Mouse (Mus musculus): Measurements from ENCODE around the gene Trmt10c.
"Not testable (repeated sequence)": the region's sequence is repeated elsewhere in the genome, so short reads cannot be mapped to it uniquely, and the experiment has no call there.

Gene Trmt10c

GRCm38 (mm10) chr16:56037138-56038010, at the start of gene Trmt10c:
Gene Trmt10c, minus strand, starts transcription at chr16:56037819.
- peak; percentile 92 for DNase-seq (ENCODE audit: low spot score)

DNA sequence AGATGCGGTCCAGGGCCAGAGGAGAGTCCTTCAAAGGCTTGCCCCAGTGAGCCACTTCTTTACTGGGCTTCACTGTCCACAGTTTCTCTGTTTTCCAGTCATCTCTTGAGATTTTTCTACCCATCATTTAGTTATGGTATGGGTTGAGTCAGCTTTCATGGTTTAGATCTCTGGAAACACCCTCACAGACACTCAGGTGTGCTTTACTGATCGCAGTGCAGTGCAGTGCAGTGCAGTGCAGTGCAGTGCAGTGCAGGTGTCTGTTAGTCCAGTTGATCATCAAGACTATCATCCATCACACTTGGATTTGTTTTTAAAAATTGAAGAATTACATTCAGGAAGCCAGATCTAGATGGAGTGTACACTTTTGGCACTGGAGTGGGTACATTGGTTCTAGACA, 48.7 kb upstream of the Trmt10c start:
- no peak for DNase-seq (ENCODE audit: low spot score)

GRCm38 (mm10) chr16:56081691-56082090, 44.1 kb upstream of the Trmt10c start:
- DNase-seq (ENCODE audit: low spot score): no peak

DNA sequence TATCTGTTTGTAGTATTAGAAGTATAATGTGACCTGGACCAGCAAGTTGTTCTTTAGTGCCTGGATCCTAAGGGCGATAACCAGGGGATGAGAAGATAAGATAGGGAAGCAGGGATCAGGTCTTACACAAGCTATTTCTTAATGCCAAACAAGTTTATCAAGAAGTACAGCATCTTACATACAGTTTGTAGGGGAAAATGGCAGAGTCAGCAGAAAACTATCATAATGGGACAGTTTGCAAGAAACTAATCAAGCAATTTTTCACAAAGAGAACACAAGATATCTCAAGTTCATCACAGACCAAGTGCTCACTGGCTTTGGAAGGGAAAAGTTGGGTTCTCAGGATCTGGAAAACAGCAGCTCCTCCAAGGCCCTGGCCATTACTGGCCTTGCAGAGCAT, 41.8 kb upstream of the Trmt10c start:
- DNase-seq (ENCODE audit: low spot score): no peak

- no peak for DNase-seq (ENCODE audit: low spot score)
Observed at GRCm38 (mm10) chr16:56076121-56076869, 38.7 kb upstream of the Trmt10c start.

- DNase-seq (ENCODE audit: low spot score): peak; percentile 87
Observed at GRCm38 (mm10) chr16:56075222-56076111, 37.8 kb upstream of the Trmt10c start.

DNA sequence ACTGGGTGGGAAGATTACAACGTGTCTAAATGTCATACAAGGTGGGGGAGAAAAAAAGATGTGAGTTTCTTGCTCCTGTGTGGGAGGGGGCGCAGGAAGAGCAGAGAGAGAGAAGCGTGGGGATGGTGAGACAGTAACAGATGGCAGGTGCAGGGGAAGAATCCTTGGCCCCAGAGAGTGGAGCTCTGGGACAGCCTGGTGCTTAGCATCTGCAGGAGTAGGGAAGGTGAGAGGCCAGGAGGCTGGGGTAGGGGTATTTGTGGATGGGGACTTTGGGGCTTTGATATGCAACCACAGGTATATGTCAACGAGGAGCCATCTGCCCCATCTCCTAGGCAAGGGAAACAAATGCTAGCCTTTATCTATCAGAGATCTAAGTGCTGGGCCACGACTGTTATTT, 36.9 kb upstream of the Trmt10c start:
- DNase-seq (ENCODE audit: low spot score): no peak

DNA sequence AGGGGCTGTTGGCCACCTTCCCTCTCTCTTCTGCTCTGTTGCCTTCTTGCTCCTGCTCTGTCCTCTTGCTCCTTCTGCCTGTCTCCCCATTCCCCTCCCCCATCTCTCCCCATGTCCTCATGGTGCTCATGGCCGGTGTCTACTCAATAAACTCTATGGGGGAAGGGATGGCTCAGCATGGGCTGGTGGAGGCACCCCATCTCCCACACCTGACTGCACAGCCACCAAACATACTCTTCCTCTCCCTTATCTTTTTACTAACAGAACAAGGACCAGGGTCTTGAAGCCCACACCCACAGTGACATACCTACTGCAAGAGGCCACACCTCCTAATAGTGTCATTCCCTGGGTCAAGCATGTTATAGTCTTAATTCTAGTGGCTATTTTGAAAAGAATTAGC, 36.5 kb upstream of the Trmt10c start:
- no peak for DNase-seq (ENCODE audit: low spot score)

DNA sequence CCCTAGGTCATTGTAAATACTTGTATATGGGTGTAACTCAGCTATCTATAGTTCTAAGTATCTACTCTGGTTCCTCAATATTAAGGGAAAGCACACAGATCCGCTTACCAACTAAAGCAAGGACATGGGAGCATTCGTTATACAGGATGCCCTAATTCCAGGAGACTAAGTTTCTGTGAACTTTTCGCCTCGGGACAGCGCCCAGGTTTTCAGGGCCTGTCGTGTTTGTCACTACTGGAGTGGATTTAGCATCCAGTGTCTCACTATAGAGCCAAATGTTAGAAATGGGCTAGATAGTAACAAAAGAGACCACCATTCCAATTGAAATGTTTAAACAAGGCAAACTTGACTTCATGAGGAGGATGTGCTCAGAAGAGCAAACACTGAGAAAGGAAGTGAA, 35.5 kb upstream of the Trmt10c start:
- not testable (repeated sequence) for DNase-seq (ENCODE audit: low spot score)

- DNase-seq (ENCODE audit: low spot score): no peak
Observed at GRCm38 (mm10) chr16:56072533-56072932, 34.9 kb upstream of the Trmt10c start.

- DNase-seq (ENCODE audit: low spot score): no peak
Observed at GRCm38 (mm10) chr16:56071317-56072232, 34.0 kb upstream of the Trmt10c start.

GRCm38 (mm10) chr16:56068523-56069070, 31.0 kb upstream of the Trmt10c start:
- DNase-seq (ENCODE audit: low spot score): no peak

GRCm38 (mm10) chr16:56066113-56066512, 28.5 kb upstream of the Trmt10c start:
- DNase-seq (ENCODE audit: low spot score): no peak

DNA sequence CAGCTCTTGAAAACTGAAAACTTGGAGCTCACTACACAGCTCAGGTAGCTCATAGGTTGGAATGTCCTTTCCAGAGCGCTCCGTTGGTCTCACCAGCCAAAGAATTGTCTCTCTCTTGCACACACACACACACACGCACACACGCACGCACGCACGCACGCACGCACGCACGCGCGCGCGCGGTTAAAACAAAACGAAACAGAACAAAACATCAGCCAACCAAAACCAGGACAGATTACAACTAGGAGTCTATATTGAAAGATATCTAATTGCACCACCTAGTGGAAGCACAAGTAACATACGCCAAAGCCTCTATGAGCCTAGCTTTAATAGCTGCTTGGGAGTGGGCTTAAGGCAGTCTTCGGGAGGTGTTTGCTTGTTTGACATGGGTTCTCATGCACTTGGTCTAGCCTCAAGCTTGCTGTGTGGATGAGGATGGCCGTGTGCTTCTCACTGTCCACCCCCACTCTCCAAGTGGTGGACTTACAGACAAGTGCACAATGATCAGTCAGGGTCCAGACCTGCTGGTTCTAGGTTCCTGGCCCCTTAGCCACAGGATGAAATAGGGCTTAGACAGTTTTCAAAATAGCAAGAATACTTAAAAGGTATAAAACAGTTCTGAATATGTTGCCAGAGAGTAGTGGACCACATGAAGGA, 26.8 kb upstream of the Trmt10c start:
- peak; percentile 30 for DNase-seq (ENCODE audit: low spot score)

DNA sequence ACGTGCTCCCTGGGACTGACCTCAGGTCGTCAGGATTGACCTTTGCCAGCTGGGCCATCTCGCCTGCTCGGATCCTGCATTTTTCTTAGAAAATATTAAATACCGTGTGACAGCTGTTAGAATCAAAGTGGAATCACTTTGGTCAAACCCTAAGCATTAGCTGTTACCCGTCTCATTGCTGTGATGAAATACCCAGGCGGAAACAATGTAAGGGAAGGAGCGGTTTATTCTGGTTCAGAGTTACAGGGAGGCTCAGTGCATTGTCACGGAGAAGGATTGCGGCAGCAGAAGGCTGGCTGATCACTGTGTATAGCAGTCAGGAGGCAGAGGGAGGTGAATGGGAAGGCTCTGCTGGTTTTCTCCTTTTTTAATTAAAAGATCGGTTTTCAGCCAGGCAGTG, 25.4 kb upstream of the Trmt10c start:
- no peak for DNase-seq (ENCODE audit: low spot score)

DNA sequence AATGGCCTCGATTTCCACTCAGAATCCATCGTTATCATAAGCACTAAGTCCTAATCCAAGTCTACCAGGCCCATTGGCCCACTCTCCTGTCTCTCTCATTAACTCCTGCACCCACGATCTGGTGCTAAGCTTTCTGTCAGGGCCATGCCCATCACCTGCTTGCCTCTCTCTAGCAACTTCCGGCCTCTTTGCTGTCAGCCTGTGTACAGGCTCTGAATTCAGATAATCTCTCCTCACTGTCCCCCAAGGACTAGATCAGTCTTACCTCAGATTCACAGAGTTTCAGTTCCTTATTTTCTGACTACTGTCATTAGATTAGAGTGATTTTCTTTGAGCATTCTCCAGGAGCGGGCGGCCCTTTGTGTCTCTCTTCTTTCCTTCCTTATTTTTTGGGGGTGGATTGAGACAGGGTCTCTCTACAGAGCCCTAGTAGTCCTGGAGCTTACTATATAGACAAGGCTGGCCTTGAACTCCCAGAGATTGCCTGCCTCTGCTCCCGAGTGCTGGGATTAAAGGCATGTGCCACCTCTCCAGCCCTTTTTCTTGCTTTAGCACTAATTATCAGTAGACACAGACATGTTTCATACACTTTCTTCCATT, 24.5 kb upstream of the Trmt10c start:
- no peak for DNase-seq (ENCODE audit: low spot score)

- DNase-seq (ENCODE audit: low spot score): no peak
Observed at GRCm38 (mm10) chr16:56058151-56058550, 20.5 kb upstream of the Trmt10c start.

- DNase-seq (ENCODE audit: low spot score): no peak
Observed at GRCm38 (mm10) chr16:56056944-56057590, 19.4 kb upstream of the Trmt10c start.

- DNase-seq (ENCODE audit: low spot score): no peak
Observed at GRCm38 (mm10) chr16:56055911-56056310, 18.3 kb upstream of the Trmt10c start.
